Mouse (Mus musculus) midbrain, embryonic 11.5 days (tissue): ENCODE data around the gene Sox6. TPM values are rescaled to one million over a fixed set of nuclear protein-coding genes. Genes with fewer than 3 reads are reported as not detected.

ENCODE experiments used
- ATAC-seq: fragments of 200-750 bp; cut with Nextera tagmentation; 2 replicates; pipeline ENCODE4 v1.8.0; 2017; ENCODE audit warnings: moderate TSS enrichment, moderate library complexity; ENCODE audit not compliant: low FRiP score
- DNase-seq: peaks from one replicate; pipeline ENCODE4 v3.0.0; 2015; ENCODE audit warnings: low spot score; ENCODE audit errors: missing footprints
- H3K27ac ChIP-seq: fragments of 300-500 bp; sonication (generic); 2 replicates; pipeline ENCODE4 v1.5.1; 2014; ENCODE audit warnings: low read depth, low read length
- H3K27me3 ChIP-seq: fragments of 300-500 bp; sonication (generic); 2 replicates; pipeline ENCODE4 v1.6.1; 2014; ENCODE audit warnings: mild to moderate bottlenecking, low read length, moderate library complexity, mixed read lengths; ENCODE audit not compliant: control insufficient read depth, insufficient read depth
- H3K36me3 ChIP-seq: fragments of 300-500 bp; sonication (generic); 2 replicates; pipeline ENCODE4 v1.6.1; 2014; ENCODE audit warnings: mild to moderate bottlenecking, low read length, moderate library complexity, mixed read lengths; ENCODE audit not compliant: control insufficient read depth, insufficient read depth
- H3K4me1 ChIP-seq: fragments of 300-500 bp; sonication (generic); 2 replicates; pipeline ENCODE4 v1.6.1; 2014; ENCODE audit warnings: low read length; ENCODE audit not compliant: control insufficient read depth, insufficient read depth
- H3K4me2 ChIP-seq: fragments of 300-500 bp; sonication (generic); 2 replicates; pipeline ENCODE4 v1.6.1; 2014; ENCODE audit warnings: mild to moderate bottlenecking, moderate library complexity
- H3K4me3 ChIP-seq: fragments of 300-500 bp; sonication (generic); 2 replicates; pipeline ENCODE4 v1.5.1; 2014; ENCODE audit warnings: low read depth, low read length
- H3K9ac ChIP-seq: fragments of 300-500 bp; sonication (generic); 2 replicates; pipeline ENCODE4 v1.6.1; 2014; ENCODE audit warnings: low read length
- H3K9me3 ChIP-seq: fragments of 300-500 bp; sonication (generic); 2 replicates; pipeline ENCODE4 v1.6.1; 2016; ENCODE audit warnings: low read length; ENCODE audit not compliant: control insufficient read depth
- WGBS: fragments of 180-500 bp; shearing (Covaris S2); extraction: QIAGEN DNeasy Blood & Tissue Kit; methylation state at CpG from one replicate; pipeline ENCODE4 v1.1.7; 2014; 5-methylcytosine and 5-hydroxymethylcytosine counted together
- polyA plus RNA-seq: library from polyadenylated mRNA; unstranded; fragments of >200 nt; fragmentation: Nextera tagmentation; extraction: Ambion mirVana; gene quantifications from 2 replicates; pipeline ENCODE4 v1.2.1, GENCODE M21; 2014

Gene Sox6
- polyA plus RNA-seq, 1 experiment from 2014 or later: 42.7 TPM

DNA sequence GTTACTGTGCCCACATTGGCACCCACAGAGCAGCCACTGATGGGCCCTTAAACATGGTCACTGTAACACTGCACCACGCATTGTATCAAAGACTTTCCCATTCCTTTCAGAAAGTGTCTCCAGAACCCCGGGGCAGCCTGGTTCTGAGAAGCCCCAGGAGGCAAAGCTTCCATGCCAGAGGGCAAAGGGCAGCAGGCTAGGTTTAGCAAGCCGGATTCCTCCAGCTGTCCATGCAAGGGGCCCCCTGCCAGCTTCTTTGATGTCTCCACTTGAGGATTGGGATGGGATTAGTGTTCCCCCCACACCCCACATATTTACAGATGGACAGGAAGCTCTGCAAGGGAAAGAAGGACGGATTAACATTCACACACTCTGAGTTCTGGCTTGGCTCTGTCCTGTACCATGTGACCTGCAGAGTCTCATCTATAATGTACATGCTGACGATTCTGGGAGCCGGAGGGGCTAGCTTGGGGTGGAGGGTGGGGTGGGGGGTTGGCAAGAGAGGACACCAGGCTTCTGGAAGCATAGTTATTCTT lies 592.0 kb downstream of the Sox6 start:
- H3K36me3 ChIP-seq: no peaks in the 10 kb centered on the region

GRCm38 (mm10) chr7:115426161-115426982 lies 612.2 kb downstream of the Sox6 start:
- WGBS: 89% methylated on average over 7 of the region's 7 CpGs
- H3K27ac ChIP-seq: no peak overlapping the region
- no peaks in the 10 kb centered on the region for H3K27me3 ChIP-seq
- H3K36me3 ChIP-seq: no peaks in the 10 kb centered on the region
- no peak for DNase-seq
- no peak overlapping the region for H3K4me2 ChIP-seq
- no peak overlapping the region for H3K4me3 ChIP-seq
- no peaks in the 10 kb centered on the region for H3K4me1 ChIP-seq
- no peak overlapping the region for H3K9ac ChIP-seq
- H3K9me3 ChIP-seq: no peaks in the 10 kb centered on the region
- no peak for ATAC-seq

More for the DNA sequence above, 592.0 kb downstream of the Sox6 start:
- Histone ChIP-seq H3K4me3 (no peak overlapping the region), H3K9me3 (no peaks in the 10 kb centered on the region), H3K4me2 (no peak overlapping the region), H3K27ac (no peak overlapping the region), H3K9ac (no peak overlapping the region), H3K4me1 (peaks cover 5% of the 10 kb centered on the region; the same call in 1 of the 2 replicates), H3K27me3 (no peaks in the 10 kb centered on the region)
- WGBS: 11% methylated on average over 6 of the region's 6 CpGs
- no peak for ATAC-seq
- DNase-seq: no peak

- no peaks in the 10 kb centered on the region for H3K4me1 ChIP-seq
- no peaks in the 10 kb centered on the region for H3K27me3 ChIP-seq
- no peak for ATAC-seq
- H3K9ac ChIP-seq: no peak overlapping the region
- no peaks in the 10 kb centered on the region for H3K9me3 ChIP-seq
- no peak overlapping the region for H3K4me3 ChIP-seq
- H3K4me2 ChIP-seq: no peak overlapping the region
- 64% methylated on average over 7 of the region's 7 CpGs for WGBS
- no peak overlapping the region for H3K27ac ChIP-seq
- no peaks in the 10 kb centered on the region for H3K36me3 ChIP-seq
- no peak for DNase-seq
Measured at GRCm38 (mm10) chr7:115422828-115423227, 615.8 kb downstream of the Sox6 start.

- Histone ChIP-seq H3K27me3 (no peaks in the 10 kb centered on the region), H3K9ac (no peak overlapping the region), H3K4me3 (no peak overlapping the region), H3K9me3 (no peaks in the 10 kb centered on the region), H3K36me3 (no peaks in the 10 kb centered on the region), H3K4me1 (no peaks in the 10 kb centered on the region), H3K27ac (no peak overlapping the region), H3K4me2 (no peak overlapping the region)
- 70% methylated on average over 12 of the region's 12 CpGs for WGBS
- no peak for DNase-seq
- no peak for ATAC-seq
Measured at GRCm38 (mm10) chr7:115420960-115421359, 617.6 kb downstream of the Sox6 start.

Other genes with a start within 250 kb of the Sox6 start
- gene 1110004F10Rik, start 601 bp upstream of the Sox6 start, polyA plus RNA-seq: 395 and 418 TPM in 2 replicates
- 0.36 and 0.66 TPM in 2 replicates for gene Gm4353, start 45.8 kb upstream of the Sox6 start, polyA plus RNA-seq